Mouse (Mus musculus): Measurements from ENCODE around the gene Slc35d1. TPM values are rescaled to one million over a fixed set of nuclear protein-coding genes. Genes with fewer than 3 reads are reported as not detected.

The Slc35d1 gene
- 5.4 and 5.6 TPM in 2 replicates for polyA plus RNA-seq (2015; fragmentation: Nextera tagmentation; extraction: Ambion mirVana)

DNA sequence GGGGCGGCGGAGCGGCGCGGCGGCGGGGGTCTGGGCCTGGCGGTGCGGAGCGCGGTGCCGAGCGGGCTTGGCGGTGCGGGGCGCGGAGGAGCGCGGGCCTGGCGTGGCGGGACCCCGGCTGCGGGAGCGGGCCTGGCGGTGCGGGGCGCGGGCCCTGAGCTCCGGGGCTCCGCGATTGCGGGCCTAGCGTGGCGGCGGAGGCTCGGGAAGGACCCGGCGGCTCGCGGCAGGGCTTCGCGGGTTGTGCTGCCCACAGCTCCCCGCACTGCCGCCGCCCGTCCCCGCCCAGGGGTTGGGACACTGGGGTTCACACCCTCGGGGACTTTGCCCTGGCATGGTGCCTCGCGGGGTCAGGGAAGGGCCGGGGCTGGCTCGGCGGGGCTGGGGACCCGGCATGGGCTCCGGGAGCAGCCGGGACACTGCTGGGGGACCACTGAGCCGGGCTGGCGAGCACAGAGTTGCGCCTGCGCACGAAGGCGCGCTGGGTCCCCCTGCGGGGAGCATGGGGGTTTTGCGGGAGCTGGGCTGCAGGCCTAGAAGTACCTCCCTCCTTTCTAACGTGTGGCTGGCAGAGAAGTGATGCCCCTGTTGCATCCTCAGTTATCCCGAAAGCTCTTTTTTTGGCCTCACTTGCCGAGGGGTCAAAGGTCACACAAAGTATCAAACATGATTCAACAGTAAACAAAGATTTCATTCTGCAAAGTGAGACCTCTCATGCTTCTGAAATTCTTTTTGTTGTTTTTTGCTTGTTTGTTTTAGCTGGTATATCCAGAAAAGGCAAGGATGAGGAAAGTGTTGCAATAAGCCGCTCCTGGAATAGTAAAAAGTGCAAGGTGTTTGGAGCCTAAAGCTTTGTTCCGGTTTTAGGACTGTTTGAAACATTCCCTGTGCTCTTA, at the start of gene Slc35d1:
Gene Slc35d1, minus strand, starts transcription at position 240 of the 896 bp plus-strand sequence.
- Histone ChIP-seq H3K27ac (ENCODE audit: low read length) (peak within 1 kb of the TSS; percentile 96), H3K9me3 (ENCODE audit: control insufficient read depth, low read length) (no peaks in the 10 kb centered on the region), H3K4me1 (ENCODE audit: control insufficient read depth, insufficient read depth, low read length) (peaks cover 7% of the 10 kb centered on the region), H3K36me3 (ENCODE audit: control insufficient read depth, insufficient read depth, low read length) (no peaks in the 10 kb centered on the region), H3K4me2 (ENCODE audit: low read depth, low read length) (peak within 1 kb of the TSS; percentile 79), H3K27me3 (replicated peaks; ENCODE audit: control insufficient read depth, insufficient read depth, low read length) (no peaks in the 10 kb centered on the region), H3K4me3 (ENCODE audit: low read length) (peak within 1 kb of the TSS; percentile 96), H3K9ac (ENCODE audit: low read depth, low read length) (peak within 1 kb of the TSS; percentile 99)
- WGBS, result 2% methylated on average over 55 of the region's 70 CpGs
- ATAC-seq, result peak; percentile 96

DNA sequence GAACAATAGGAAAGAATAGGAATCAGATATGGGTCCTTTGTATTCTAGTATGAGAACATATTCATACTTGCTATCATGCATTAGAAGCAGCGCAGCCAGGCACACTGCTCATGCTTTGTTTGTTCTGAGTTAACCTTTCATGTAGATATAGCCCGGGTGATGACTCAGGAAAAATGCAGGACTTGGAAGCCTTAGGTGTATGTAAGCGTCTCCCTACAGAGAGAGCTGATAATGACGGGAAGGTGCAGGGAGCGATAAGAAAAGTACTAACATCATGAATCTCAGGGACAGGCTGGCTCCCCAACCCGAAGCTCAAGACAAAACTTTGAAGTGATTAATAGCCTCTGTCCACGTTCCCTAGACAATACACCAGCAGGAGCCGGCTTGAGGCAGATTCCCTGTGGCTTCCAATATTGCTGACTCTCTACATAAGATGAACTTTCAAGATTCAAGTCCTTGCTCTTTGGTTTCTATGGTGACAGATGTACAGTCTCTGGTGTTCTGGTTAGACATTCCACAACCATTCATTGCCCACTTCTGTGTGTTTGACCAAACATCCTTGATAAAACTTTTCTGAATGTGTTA, 48.9 kb upstream of the Slc35d1 start:
- Histone ChIP-seq H3K4me1 (ENCODE audit: control insufficient read depth, insufficient read depth, low read length) (peaks cover 7% of the 10 kb centered on the region; the same call in 1 of the 2 replicates), H3K36me3 (ENCODE audit: control insufficient read depth, insufficient read depth, low read length) (no peaks in the 10 kb centered on the region), H3K27me3 (replicated peaks; ENCODE audit: control insufficient read depth, insufficient read depth, low read length) (no peaks in the 10 kb centered on the region), H3K4me2 (ENCODE audit: low read depth, low read length) (no peak overlapping the region; the same call in 1 of the 2 replicates), H3K4me3 (ENCODE audit: low read length) (no peak overlapping the region), H3K27ac (ENCODE audit: low read length) (no peak overlapping the region), H3K9ac (ENCODE audit: low read depth, low read length) (no peak overlapping the region), H3K9me3 (ENCODE audit: control insufficient read depth, low read length) (no peaks in the 10 kb centered on the region)
- WGBS, result 17% methylated on average over 8 of the region's 8 CpGs
- peak; percentile 89 for ATAC-seq

DNA sequence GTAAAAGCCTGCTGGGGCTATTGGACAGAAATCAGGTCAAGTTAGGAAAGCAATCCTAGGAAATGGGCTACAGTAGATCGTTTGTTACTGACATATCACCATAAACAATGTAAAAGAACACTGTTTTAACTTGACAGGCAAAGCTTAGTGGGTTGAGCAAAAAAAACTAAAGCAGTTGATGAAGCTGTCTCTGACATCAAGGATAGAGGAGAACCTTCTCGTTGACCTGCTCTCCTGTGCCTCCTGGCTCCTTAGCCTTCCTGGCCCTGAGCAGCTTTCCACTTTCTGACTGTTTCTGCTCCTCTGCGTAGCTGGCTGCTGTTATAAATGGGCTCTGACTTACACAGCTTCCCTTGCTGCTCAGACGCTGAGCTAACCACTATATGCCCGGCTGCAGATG, 48.4 kb upstream of the Slc35d1 start:
- 31% methylated on average over 5 of the region's 5 CpGs for WGBS
- Histone ChIP-seq H3K4me1 (ENCODE audit: control insufficient read depth, insufficient read depth, low read length) (peaks cover 7% of the 10 kb centered on the region; the same call in 1 of the 2 replicates), H3K27ac (ENCODE audit: low read length) (no peak overlapping the region), H3K4me3 (ENCODE audit: low read length) (no peak overlapping the region), H3K36me3 (ENCODE audit: control insufficient read depth, insufficient read depth, low read length) (no peaks in the 10 kb centered on the region), H3K9me3 (ENCODE audit: control insufficient read depth, low read length) (no peaks in the 10 kb centered on the region), H3K9ac (ENCODE audit: low read depth, low read length) (no peak overlapping the region), H3K4me2 (ENCODE audit: low read depth, low read length) (no peak overlapping the region; the same call in 1 of the 2 replicates), H3K27me3 (replicated peaks; ENCODE audit: control insufficient read depth, insufficient read depth, low read length) (no peaks in the 10 kb centered on the region)
- peak; percentile 44; the same call in 1 of the 2 replicates for ATAC-seq

DNA sequence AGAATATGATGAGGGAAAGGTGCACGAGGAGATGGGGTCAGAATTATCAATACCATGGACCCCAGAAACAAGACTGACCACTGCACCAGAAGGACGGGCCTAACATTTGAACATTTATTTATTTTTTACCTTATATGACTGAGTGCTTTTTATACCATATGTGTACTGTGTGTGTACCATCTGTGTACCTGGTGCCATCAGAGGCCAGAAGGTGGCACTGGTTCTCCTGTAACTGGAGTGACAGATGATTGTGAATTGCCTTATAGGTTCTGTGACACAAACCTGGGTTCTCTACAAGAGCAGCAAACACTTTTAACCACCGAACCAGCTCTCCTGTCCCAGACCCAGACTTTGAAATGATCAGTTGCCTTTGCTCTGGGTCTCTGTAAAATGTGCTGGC, 43.9 kb upstream of the Slc35d1 start:
- Histone ChIP-seq H3K27ac (ENCODE audit: low read length) (no peak overlapping the region), H3K36me3 (ENCODE audit: control insufficient read depth, insufficient read depth, low read length) (no peaks in the 10 kb centered on the region), H3K9ac (ENCODE audit: low read depth, low read length) (no peak overlapping the region), H3K4me1 (ENCODE audit: control insufficient read depth, insufficient read depth, low read length) (peaks cover 7% of the 10 kb centered on the region; the same call in 1 of the 2 replicates), H3K9me3 (ENCODE audit: control insufficient read depth, low read length) (no peaks in the 10 kb centered on the region), H3K4me3 (ENCODE audit: low read length) (no peak overlapping the region), H3K4me2 (ENCODE audit: low read depth, low read length) (no peak overlapping the region), H3K27me3 (replicated peaks; ENCODE audit: control insufficient read depth, insufficient read depth, low read length) (no peaks in the 10 kb centered on the region)
- 76% methylated on average over 3 of the region's 3 CpGs for WGBS
- ATAC-seq, result no peak

DNA sequence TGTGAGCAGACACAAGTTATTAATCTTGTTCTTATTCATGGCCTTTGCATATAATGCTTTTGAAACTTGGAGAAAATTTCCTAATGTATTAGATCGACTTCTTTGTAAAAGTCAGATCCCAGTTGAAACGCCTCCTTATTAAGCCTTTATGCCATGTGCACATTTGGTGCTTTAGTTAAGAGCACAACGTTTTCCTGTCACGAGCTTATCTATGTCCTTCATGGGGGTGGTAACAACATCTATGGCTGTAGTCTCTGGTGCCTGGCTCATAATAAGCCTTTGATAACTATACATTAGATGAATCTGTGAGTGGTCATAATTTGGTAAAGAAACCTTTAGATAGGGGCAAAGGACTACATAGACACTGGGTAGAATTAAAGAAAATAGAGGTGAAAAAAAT, 38.9 kb upstream of the Slc35d1 start:
- Histone ChIP-seq H3K9me3 (ENCODE audit: control insufficient read depth, low read length) (no peaks in the 10 kb centered on the region), H3K4me3 (ENCODE audit: low read length) (no peak overlapping the region), H3K27ac (ENCODE audit: low read length) (no peak overlapping the region), H3K27me3 (replicated peaks; ENCODE audit: control insufficient read depth, insufficient read depth, low read length) (no peaks in the 10 kb centered on the region), H3K4me1 (ENCODE audit: control insufficient read depth, insufficient read depth, low read length) (no peaks in the 10 kb centered on the region), H3K36me3 (ENCODE audit: control insufficient read depth, insufficient read depth, low read length) (no peaks in the 10 kb centered on the region), H3K4me2 (ENCODE audit: low read depth, low read length) (no peak overlapping the region), H3K9ac (ENCODE audit: low read depth, low read length) (no peak overlapping the region)
- 77% methylated on average over 4 of the region's 4 CpGs for WGBS
- no peak for ATAC-seq

DNA sequence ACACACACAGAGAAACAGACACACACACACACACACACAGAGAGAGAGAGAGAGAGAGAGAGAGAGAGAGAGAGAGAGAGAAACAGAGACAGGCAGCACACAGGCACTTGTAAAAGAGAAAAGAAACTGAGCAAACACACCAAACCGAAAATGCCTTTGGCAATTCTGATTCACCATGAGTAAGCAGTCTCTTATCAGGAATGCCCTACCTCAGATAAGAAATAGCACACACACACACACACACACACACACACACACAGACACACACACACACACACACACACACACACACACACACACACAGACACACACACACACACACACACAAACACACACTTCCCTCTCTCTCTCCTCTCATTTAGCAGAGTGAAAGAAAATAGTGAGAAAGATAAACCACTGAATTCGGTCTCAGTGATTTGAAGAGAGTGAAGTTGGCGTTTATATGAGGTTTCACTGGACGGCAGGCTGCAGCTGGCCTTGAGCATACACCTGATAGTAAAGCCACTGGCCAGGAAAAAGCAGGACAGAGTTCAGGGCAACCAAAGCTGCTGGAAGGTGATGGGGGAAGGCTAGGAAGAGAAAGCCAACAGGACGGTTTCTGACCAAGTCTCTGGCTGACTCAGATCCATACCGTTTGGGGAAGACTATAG, 34.6 kb upstream of the Slc35d1 start:
- Histone ChIP-seq H3K36me3 (ENCODE audit: control insufficient read depth, insufficient read depth, low read length) (no peaks in the 10 kb centered on the region), H3K27me3 (replicated peaks; ENCODE audit: control insufficient read depth, insufficient read depth, low read length) (no peaks in the 10 kb centered on the region), H3K4me2 (ENCODE audit: low read depth, low read length) (no peak overlapping the region), H3K4me3 (ENCODE audit: low read length) (no peak overlapping the region), H3K9ac (ENCODE audit: low read depth, low read length) (no peak overlapping the region), H3K4me1 (ENCODE audit: control insufficient read depth, insufficient read depth, low read length) (no peaks in the 10 kb centered on the region), H3K27ac (ENCODE audit: low read length) (no peak overlapping the region), H3K9me3 (ENCODE audit: control insufficient read depth, low read length) (no peaks in the 10 kb centered on the region)
- no peak for ATAC-seq
- WGBS, result 31% methylated on average over 6 of the region's 6 CpGs

DNA sequence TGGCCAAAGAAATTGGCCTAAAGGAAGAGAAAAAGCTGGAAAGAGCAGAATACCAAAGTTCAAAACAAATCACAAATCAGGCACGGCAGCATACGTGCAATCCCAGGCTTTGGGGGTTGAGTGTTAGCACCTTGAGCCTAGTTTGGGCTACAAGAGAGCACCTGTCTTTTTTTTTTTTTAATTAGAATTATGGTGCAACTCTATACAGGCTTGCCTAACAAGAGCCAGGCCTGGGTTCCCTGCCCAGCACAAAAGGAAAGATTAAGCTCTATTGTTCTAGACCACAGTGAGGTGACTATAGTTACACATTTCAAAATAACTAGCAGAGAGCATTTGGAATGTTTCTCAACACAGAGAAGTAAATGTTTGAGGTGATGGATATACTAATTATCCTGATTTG, 32.8 kb upstream of the Slc35d1 start:
- Histone ChIP-seq H3K27me3 (replicated peaks; ENCODE audit: control insufficient read depth, insufficient read depth, low read length) (no peaks in the 10 kb centered on the region), H3K4me3 (ENCODE audit: low read length) (no peak overlapping the region), H3K27ac (ENCODE audit: low read length) (no peak overlapping the region), H3K4me1 (ENCODE audit: control insufficient read depth, insufficient read depth, low read length) (no peaks in the 10 kb centered on the region), H3K36me3 (ENCODE audit: control insufficient read depth, insufficient read depth, low read length) (no peaks in the 10 kb centered on the region), H3K4me2 (ENCODE audit: low read depth, low read length) (no peak overlapping the region), H3K9ac (ENCODE audit: low read depth, low read length) (no peak overlapping the region), H3K9me3 (ENCODE audit: control insufficient read depth, low read length) (no peaks in the 10 kb centered on the region)
- WGBS, result 77% methylated on average over 2 of the region's 2 CpGs
- no peak for ATAC-seq

DNA sequence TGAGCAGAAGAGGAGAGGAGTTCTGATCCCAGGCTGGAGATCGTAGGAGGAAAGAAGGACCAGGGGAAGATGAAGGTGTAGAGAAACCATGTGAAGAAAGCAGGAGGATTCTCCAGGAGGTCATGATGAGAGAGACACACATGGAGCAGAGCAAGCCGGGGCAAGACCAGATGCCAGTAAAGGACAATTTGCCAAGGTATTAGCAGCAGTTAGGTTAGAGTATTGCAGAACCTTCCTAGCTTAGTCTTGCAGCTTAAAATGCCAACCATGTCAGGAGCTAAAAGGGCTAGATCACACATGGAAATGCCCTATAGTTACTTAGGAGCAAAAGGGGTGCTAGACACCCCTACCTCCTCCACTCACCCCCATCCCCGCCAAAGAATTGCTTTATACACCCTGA, 32.3 kb upstream of the Slc35d1 start:
- H3K27me3 ChIP-seq (replicated peaks; ENCODE audit: control insufficient read depth, insufficient read depth, low read length), result no peaks in the 10 kb centered on the region
- H3K27ac ChIP-seq (ENCODE audit: low read length), result no peak overlapping the region
- WGBS, result 78% methylated on average over 3 of the region's 3 CpGs
- no peak for ATAC-seq
- H3K4me3 ChIP-seq (ENCODE audit: low read length), result no peak overlapping the region
- H3K4me1 ChIP-seq (ENCODE audit: control insufficient read depth, insufficient read depth, low read length), result no peaks in the 10 kb centered on the region
- no peaks in the 10 kb centered on the region for H3K9me3 ChIP-seq (ENCODE audit: control insufficient read depth, low read length)
- H3K9ac ChIP-seq (ENCODE audit: low read depth, low read length), result no peak overlapping the region
- no peaks in the 10 kb centered on the region for H3K36me3 ChIP-seq (ENCODE audit: control insufficient read depth, insufficient read depth, low read length)
- H3K4me2 ChIP-seq (ENCODE audit: low read depth, low read length), result no peak overlapping the region

DNA sequence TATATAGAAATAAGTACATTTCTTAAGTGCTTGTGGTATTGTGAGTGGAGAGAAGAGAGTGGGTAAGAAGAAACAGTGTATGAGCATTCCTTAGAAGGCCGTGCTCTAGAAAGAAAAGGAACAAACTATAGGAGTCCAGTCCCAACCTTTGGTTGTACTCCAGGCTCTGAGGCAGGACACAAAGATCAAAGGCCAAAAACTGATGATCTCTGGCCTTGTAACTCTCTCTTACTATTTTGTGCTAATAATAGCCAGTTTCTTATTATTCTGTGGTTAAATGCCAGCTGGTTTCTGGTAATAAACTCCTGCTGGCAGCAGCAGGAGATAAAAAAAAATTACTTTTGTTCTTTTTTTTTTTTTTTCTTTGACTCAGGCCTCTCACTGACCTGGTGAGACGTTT, 17.2 kb upstream of the Slc35d1 start:
- Histone ChIP-seq H3K27ac (ENCODE audit: low read length) (no peak overlapping the region), H3K9ac (ENCODE audit: low read depth, low read length) (no peak overlapping the region), H3K9me3 (ENCODE audit: control insufficient read depth, low read length) (no peaks in the 10 kb centered on the region), H3K4me2 (ENCODE audit: low read depth, low read length) (no peak overlapping the region), H3K4me1 (ENCODE audit: control insufficient read depth, insufficient read depth, low read length) (no peaks in the 10 kb centered on the region), H3K27me3 (replicated peaks; ENCODE audit: control insufficient read depth, insufficient read depth, low read length) (no peaks in the 10 kb centered on the region), H3K36me3 (ENCODE audit: control insufficient read depth, insufficient read depth, low read length) (no peaks in the 10 kb centered on the region), H3K4me3 (ENCODE audit: low read length) (no peak overlapping the region)
- 67% methylated on average over 2 of the region's 2 CpGs for WGBS
- no peak for ATAC-seq
